ENCODE assay signal across 8 mouse cellular contexts in genomic region chr16:35139873-35140619, GRCm38 (mm10). TPM values are rescaled to one million over a fixed set of nuclear protein-coding genes. Genes with fewer than 3 reads are reported as not detected.
DNase-seq lines count a peak whose midpoint lies in the region; ATAC-seq and TF ChIP-seq lines count a peak whose summit lies in the region.

No protein-coding gene starts in this region.

- H3K9ac ChIP-seq in forebrain, embryonic 16.5 days (replicated peaks; ENCODE audit: low read depth, low read length), result 0 out of 2 replicates have a peak overlapping the region, but pooled peaks have one; percentile 1
- H3K9ac ChIP-seq in midbrain, embryonic 13.5 days (replicated peaks), result peak overlapping the region; percentile 39

- TF ChIP-seq CTCF in layer of hippocampus, adult 2 months (conservative IDR thresholded peaks at IDR 0.05), result no peak

- H3K9me3 ChIP-seq in forebrain, embryonic 16.5 days (ENCODE audit: control insufficient read depth, low read length), result no peaks in the 10 kb centered on the region
- no peaks in the 10 kb centered on the region for H3K9me3 ChIP-seq in midbrain, embryonic 13.5 days

- DNase-seq in cerebellum, adult 11-12 months, result peak; percentile 27
- no peak for DNase-seq in cerebellum, adult 9-10 months
- DNase-seq in adrenal gland, postnatal 14 days, result peak; percentile 59
- DNase-seq in layer of hippocampus, adult 2 months (ENCODE audit: low spot score in 2 of 2), result no peak
- no peak for DNase-seq in kidney, adult 11 months
- DNase-seq in right cerebral cortex, postnatal 10 days (ENCODE audit: low spot score in 2 of 2), result no peak

- H3K4me3 ChIP-seq in forebrain, embryonic 16.5 days (replicated peaks; ENCODE audit: low read length), result no peak overlapping the region
- H3K4me3 ChIP-seq in midbrain, embryonic 13.5 days (replicated peaks), result peak overlapping the region; percentile 12; the same call in 1 of the 2 replicates
- no peak overlapping the region for H3K4me3 ChIP-seq in layer of hippocampus, adult 2 months

- no peak overlapping the region; the same call in 1 of the 2 replicates for H3K27ac ChIP-seq in forebrain, embryonic 16.5 days (ENCODE audit: low read length)
- peak overlapping the region; percentile 83 for H3K27ac ChIP-seq in midbrain, embryonic 13.5 days
- H3K27ac ChIP-seq in layer of hippocampus, adult 2 months, result no peak overlapping the region

- no peaks in the 10 kb centered on the region for H3K36me3 ChIP-seq in forebrain, embryonic 16.5 days (ENCODE audit: control insufficient read depth, insufficient read depth)
- H3K36me3 ChIP-seq in midbrain, embryonic 13.5 days, result no peaks in the 10 kb centered on the region

- 12% methylated on average over 11 of the region's 11 CpGs for WGBS in forebrain, embryonic 16.5 days
- WGBS in midbrain, embryonic 13.5 days, result 10% methylated on average over 11 of the region's 11 CpGs

- ATAC-seq in forebrain, embryonic 16.5 days, result peak; percentile 72
- peak; percentile 90 for ATAC-seq in midbrain, embryonic 13.5 days

- H3K4me2 ChIP-seq in forebrain, embryonic 16.5 days (ENCODE audit: low read length), result peak overlapping the region; percentile 13; the same call in 1 of the 2 replicates
- H3K4me2 ChIP-seq in midbrain, embryonic 13.5 days (replicated peaks), result peak overlapping the region; percentile 39

- H3K27me3 ChIP-seq in forebrain, embryonic 16.5 days (replicated peaks; ENCODE audit: control insufficient read depth, insufficient read depth, low read length), result no peaks in the 10 kb centered on the region
- H3K27me3 ChIP-seq in midbrain, embryonic 13.5 days, result no peaks in the 10 kb centered on the region

- H3K4me1 ChIP-seq in forebrain, embryonic 16.5 days (replicated peaks; ENCODE audit: control insufficient read depth, insufficient read depth, low read length), result peaks cover 17% of the 10 kb centered on the region
- H3K4me1 ChIP-seq in midbrain, embryonic 13.5 days (replicated peaks), result peaks cover 20% of the 10 kb centered on the region

RNA-seq across cellular contexts. Expression of gene Adcy5, which starts 14.6 kb away (rescaled TPM):
- total RNA-seq in adrenal gland, postnatal 14 days (2021), result 6.3 and 8.9 TPM in 2 replicates
- polyA plus RNA-seq in forebrain, embryonic 16.5 days (2015; fragmentation: Nextera tagmentation; extraction: Ambion mirVana), result 5.8 and 6.8 TPM in 2 replicates
- 4.5 and 6.0 TPM in 2 replicates for polyA plus RNA-seq in midbrain, embryonic 13.5 days (2015; fragmentation: Nextera tagmentation; extraction: Ambion mirVana)
- 10 to 100 TPM; 74.3 to 76.8 TPM for total RNA-seq in layer of hippocampus, adult 2 months (2021)

Comparison
In these comparisons a context has a peak if more than half of its experiments do, and no peak if none do; other contexts are left out.
1. DNase-seq: peak in cerebellum, adult 11-12 months (single experiment) and adrenal gland, postnatal 14 days (single experiment); none in cerebellum, adult 9-10 months (single experiment), layer of hippocampus, adult 2 months (0 of 2), kidney, adult 11 months (single experiment) and right cerebral cortex, postnatal 10 days (0 of 2).